Mouse (Mus musculus): ENCODE measurements around the gene Egln3. TPM values are rescaled to one million over a fixed set of nuclear protein-coding genes. Genes with fewer than 3 reads are reported as not detected.
A peak's percentile ranks its signal among the peaks of the same experiment; 100 is the strongest.

Egln3 gene
- polyA plus RNA-seq, 1 experiment from 2014 or later: 6.1 TPM

DNA sequence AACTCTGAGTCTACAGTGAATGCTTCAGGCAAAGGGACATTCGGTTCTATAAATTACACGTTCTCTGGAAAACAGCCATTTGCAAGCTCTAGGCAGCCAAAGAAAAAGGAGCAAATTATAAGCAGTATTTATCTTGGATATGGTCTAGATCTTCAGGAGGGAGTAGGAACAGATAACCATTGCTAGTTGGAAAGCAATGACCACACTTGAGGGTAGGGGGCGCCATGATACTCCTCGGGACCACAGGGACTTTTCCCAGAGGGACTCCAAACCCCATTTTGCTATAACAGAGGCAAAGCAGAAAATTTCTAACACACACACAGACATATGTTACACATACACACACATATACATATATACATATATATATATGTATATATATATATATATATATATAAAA lies 3.5 kb downstream of the Egln3 start:
- DNase-seq (ENCODE audit: low spot score): no peak
- H3K9me3 ChIP-seq: no peaks in the 10 kb centered on the region
- H3K36me3 ChIP-seq: no peaks in the 10 kb centered on the region
- H3K27me3 ChIP-seq (ENCODE audit: insufficient read depth, poor library complexity, severe bottlenecking): peaks cover 16% of the 10 kb centered on the region; the same call in 1 of the 2 replicates
- 39% methylated on average over 4 of the region's 4 CpGs for WGBS
- H3K4me1 ChIP-seq: peaks cover 38% of the 10 kb centered on the region
- no peak overlapping the region for H3K4me3 ChIP-seq
- H3K27ac ChIP-seq: no peak overlapping the region

GRCm38 (mm10) chr12:54198282-54198918 lies 5.3 kb downstream of the Egln3 start:
- no peak for DNase-seq (ENCODE audit: low spot score)
- WGBS: 87% methylated on average over 4 of the region's 4 CpGs
- Histone ChIP-seq H3K36me3 (no peaks in the 10 kb centered on the region), H3K4me3 (no peak overlapping the region), H3K27ac (no peak overlapping the region), H3K27me3 (ENCODE audit: insufficient read depth, poor library complexity, severe bottlenecking) (peaks cover 10% of the 10 kb centered on the region; the same call in 1 of the 2 replicates), H3K4me1 (peaks cover 33% of the 10 kb centered on the region), H3K9me3 (no peaks in the 10 kb centered on the region)

DNA sequence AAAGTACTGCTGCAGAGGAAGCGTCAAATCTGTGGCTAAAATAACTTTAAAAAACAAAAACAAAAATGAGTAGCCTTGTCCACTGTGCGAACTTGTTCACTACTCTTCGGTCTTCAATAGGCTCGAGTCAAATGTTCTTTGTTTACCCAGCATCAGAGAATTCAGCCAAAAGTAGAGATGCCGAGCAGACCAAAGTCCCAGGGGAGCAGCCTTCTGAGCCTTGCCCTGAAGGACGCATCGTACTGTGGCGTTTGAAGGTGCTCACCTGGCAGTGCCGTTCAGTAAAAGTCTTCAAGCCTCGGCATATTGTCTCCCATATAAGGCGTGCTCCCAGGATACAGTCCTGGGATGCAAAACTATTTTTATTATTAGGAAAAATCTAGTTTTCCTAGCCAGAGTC lies 5.8 kb downstream of the Egln3 start:
- no peak overlapping the region for H3K27ac ChIP-seq
- peaks cover 9% of the 10 kb centered on the region; the same call in 1 of the 2 replicates for H3K27me3 ChIP-seq (ENCODE audit: insufficient read depth, poor library complexity, severe bottlenecking)
- peaks cover 31% of the 10 kb centered on the region for H3K4me1 ChIP-seq

DNA sequence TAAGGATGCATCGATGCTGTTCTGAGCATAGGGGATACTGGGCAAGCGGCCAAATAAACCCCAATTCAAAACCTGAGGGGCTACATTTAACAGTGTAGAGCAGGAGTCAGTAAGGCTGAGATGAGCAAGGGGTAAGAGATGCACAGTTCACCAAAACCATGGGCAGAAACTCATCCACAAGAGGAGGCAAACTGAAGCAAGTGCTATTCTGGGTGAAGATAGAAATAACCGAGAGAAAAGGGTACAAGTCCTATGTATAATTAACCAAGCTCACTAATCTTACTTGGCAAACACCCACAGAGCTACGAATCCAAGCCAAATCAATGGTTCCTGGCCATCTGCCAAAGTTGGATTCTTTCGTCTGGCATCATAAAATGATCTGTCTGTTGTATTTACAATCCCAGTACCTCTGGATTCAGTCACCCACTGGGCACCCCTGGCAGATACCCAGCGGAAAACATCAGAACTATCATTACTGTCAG lies 6.3 kb downstream of the Egln3 start:
- Histone ChIP-seq H3K27me3 (ENCODE audit: insufficient read depth, poor library complexity, severe bottlenecking) (peaks cover 4% of the 10 kb centered on the region; the same call in 1 of the 2 replicates), H3K4me3 (no peak overlapping the region), H3K9me3 (no peaks in the 10 kb centered on the region), H3K27ac (no peak overlapping the region), H3K4me1 (peaks cover 31% of the 10 kb centered on the region), H3K36me3 (no peaks in the 10 kb centered on the region)
- 62% methylated on average over 6 of the region's 6 CpGs for WGBS
- DNase-seq (ENCODE audit: low spot score): no peak

More for the DNA sequence above, 5.8 kb downstream of the Egln3 start:
- Histone ChIP-seq H3K4me3 (no peak overlapping the region), H3K36me3 (no peaks in the 10 kb centered on the region), H3K9me3 (no peaks in the 10 kb centered on the region)
- 68% methylated on average over 11 of the region's 11 CpGs for WGBS
- DNase-seq (ENCODE audit: low spot score): no peak

GRCm38 (mm10) chr12:54196881-54197280 lies 6.8 kb downstream of the Egln3 start:
- Histone ChIP-seq H3K36me3 (no peaks in the 10 kb centered on the region), H3K4me3 (no peak overlapping the region), H3K27ac (no peak overlapping the region), H3K27me3 (ENCODE audit: insufficient read depth, poor library complexity, severe bottlenecking) (no peaks in the 10 kb centered on the region), H3K4me1 (peaks cover 31% of the 10 kb centered on the region), H3K9me3 (no peaks in the 10 kb centered on the region)
- no peak for DNase-seq (ENCODE audit: low spot score)
- 83% methylated on average over 8 of the region's 8 CpGs for WGBS

DNA sequence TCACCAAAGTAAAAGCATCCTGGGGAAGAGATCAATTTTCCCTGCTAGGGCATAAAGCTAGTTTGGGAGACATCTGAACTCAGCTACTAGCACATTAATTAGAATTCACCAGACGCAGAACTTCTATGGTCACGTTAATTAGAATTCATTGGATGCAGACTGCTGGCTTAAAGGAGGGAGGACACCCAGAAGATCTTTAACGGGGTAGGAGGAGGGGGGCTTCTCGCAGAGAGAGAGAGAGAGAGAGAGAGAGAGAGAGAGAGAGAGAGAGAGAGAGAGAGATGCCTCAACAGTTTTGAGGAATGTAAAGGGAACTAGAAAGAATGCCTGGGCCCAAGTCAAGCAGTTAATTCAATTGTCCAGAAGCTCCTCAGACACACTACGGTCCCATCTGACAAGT lies 9.5 kb downstream of the Egln3 start:
- H3K36me3 ChIP-seq: no peaks in the 10 kb centered on the region
- no peak overlapping the region for H3K27ac ChIP-seq
- DNase-seq (ENCODE audit: low spot score): no peak
- peaks cover 38% of the 10 kb centered on the region for H3K4me1 ChIP-seq
- no peaks in the 10 kb centered on the region for H3K27me3 ChIP-seq (ENCODE audit: insufficient read depth, poor library complexity, severe bottlenecking)
- no peak overlapping the region for H3K4me3 ChIP-seq
- no peaks in the 10 kb centered on the region for H3K9me3 ChIP-seq
- 57% methylated on average over 5 of the region's 5 CpGs for WGBS

- Histone ChIP-seq H3K27me3 (ENCODE audit: insufficient read depth, poor library complexity, severe bottlenecking) (no peaks in the 10 kb centered on the region), H3K4me1 (peaks cover 41% of the 10 kb centered on the region), H3K9me3 (no peaks in the 10 kb centered on the region), H3K4me3 (peak overlapping the region; percentile 50), H3K36me3 (no peaks in the 10 kb centered on the region), H3K27ac (peak overlapping the region; percentile 92)
- DNase-seq (ENCODE audit: low spot score): no peak
- 5% methylated on average over 5 of the region's 5 CpGs for WGBS
These were observed 11.4 kb downstream of the Egln3 start for GRCm38 (mm10) chr12:54192305-54192661.

GRCm38 (mm10) chr12:54191608-54192304 lies 11.9 kb downstream of the Egln3 start:
- no peaks in the 10 kb centered on the region for H3K27me3 ChIP-seq (ENCODE audit: insufficient read depth, poor library complexity, severe bottlenecking)
- H3K36me3 ChIP-seq: no peaks in the 10 kb centered on the region
- no peaks in the 10 kb centered on the region for H3K9me3 ChIP-seq
- DNase-seq (ENCODE audit: low spot score): peak; percentile 97
- peaks cover 43% of the 10 kb centered on the region for H3K4me1 ChIP-seq
- H3K4me3 ChIP-seq: peak overlapping the region; percentile 50
- 3% methylated on average over 19 of the region's 19 CpGs for WGBS
- H3K27ac ChIP-seq: peak overlapping the region; percentile 92

GRCm38 (mm10) chr12:54191181-54191580 lies 12.5 kb downstream of the Egln3 start:
- Histone ChIP-seq H3K9me3 (no peaks in the 10 kb centered on the region), H3K36me3 (no peaks in the 10 kb centered on the region), H3K4me3 (peak overlapping the region; percentile 50; the same call in 1 of the 2 replicates), H3K27ac (peak overlapping the region; percentile 92), H3K27me3 (ENCODE audit: insufficient read depth, poor library complexity, severe bottlenecking) (no peaks in the 10 kb centered on the region), H3K4me1 (peaks cover 43% of the 10 kb centered on the region)
- DNase-seq (ENCODE audit: low spot score): no peak
- WGBS: 35% methylated on average over 9 of the region's 9 CpGs

- Histone ChIP-seq H3K36me3 (0 out of 2 replicates have a peak, but pooled peaks cover under 1% of the 10 kb centered on the region), H3K27ac (peak overlapping the region; percentile 72), H3K4me1 (peaks cover 39% of the 10 kb centered on the region), H3K9me3 (no peaks in the 10 kb centered on the region), H3K4me3 (no peak overlapping the region), H3K27me3 (ENCODE audit: insufficient read depth, poor library complexity, severe bottlenecking) (no peaks in the 10 kb centered on the region)
- no peak for DNase-seq (ENCODE audit: low spot score)
- 54% methylated on average over 17 of the region's 17 CpGs for WGBS
These were observed 15.7 kb downstream of the Egln3 start for GRCm38 (mm10) chr12:54187812-54188600.

GRCm38 (mm10) chr12:54186926-54187623 lies 16.6 kb downstream of the Egln3 start:
- 0 out of 2 replicates have a peak, but pooled peaks cover 2% of the 10 kb centered on the region for H3K36me3 ChIP-seq
- H3K4me3 ChIP-seq: no peak overlapping the region
- H3K27ac ChIP-seq: peak overlapping the region; percentile 72
- WGBS: 61% methylated on average over 14 of the region's 14 CpGs
- H3K9me3 ChIP-seq: no peaks in the 10 kb centered on the region
- peaks cover 29% of the 10 kb centered on the region for H3K4me1 ChIP-seq
- H3K27me3 ChIP-seq (ENCODE audit: insufficient read depth, poor library complexity, severe bottlenecking): no peaks in the 10 kb centered on the region
- no peak for DNase-seq (ENCODE audit: low spot score)

DNA sequence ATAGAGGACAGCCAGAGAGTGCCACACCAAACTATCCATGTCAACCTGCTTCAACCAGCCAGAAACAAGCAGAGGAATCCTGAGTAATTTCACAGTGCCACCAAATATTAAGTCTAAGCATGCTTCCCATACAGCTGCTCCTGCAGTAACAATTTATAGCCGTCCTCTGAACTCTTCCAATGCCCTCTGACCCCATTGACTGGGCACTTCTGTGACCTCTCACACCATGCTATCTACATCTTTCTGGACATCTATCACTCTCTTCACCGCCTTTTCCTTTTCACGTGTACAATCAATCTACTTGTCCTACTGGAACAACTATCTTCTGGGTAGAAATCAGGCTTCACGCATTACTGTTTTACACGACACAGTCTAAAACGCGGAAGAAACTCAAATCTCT lies 19.4 kb downstream of the Egln3 start:
- Histone ChIP-seq H3K4me1 (peaks cover 20% of the 10 kb centered on the region), H3K36me3 (0 out of 2 replicates have a peak, but pooled peaks cover 4% of the 10 kb centered on the region), H3K27me3 (ENCODE audit: insufficient read depth, poor library complexity, severe bottlenecking) (no peaks in the 10 kb centered on the region), H3K4me3 (no peak overlapping the region), H3K9me3 (no peaks in the 10 kb centered on the region), H3K27ac (no peak overlapping the region)
- DNase-seq (ENCODE audit: low spot score): no peak
- 70% methylated on average over 7 of the region's 7 CpGs for WGBS

All from heart, embryonic 10.5 days (tissue).